Mouse (Mus musculus) small intestine, adult 2 months (tissue): Measurements from ENCODE around the gene Prox2.

Source experiments
- CTCF ChIP-seq: fragments of 200-500 bp; IDR thresholded peaks from 2 replicates; pipeline ENCODE4 v1.5.1; 2012; ENCODE audit warnings: low read depth, mild to moderate bottlenecking, control low read depth, inconsistent platforms, low read length, moderate library complexity, mixed read lengths; ENCODE audit not compliant: insufficient replicate concordance, insufficient read length; ENCODE audit errors: extremely low read depth
- POLR2A ChIP-seq: fragments of 200-500 bp; IDR thresholded peaks from 2 replicates; pipeline ENCODE4 v1.6.1; 2012; ENCODE audit warnings: low read depth, mild to moderate bottlenecking, control low read depth, inconsistent platforms, low read length, moderate library complexity

DNA sequence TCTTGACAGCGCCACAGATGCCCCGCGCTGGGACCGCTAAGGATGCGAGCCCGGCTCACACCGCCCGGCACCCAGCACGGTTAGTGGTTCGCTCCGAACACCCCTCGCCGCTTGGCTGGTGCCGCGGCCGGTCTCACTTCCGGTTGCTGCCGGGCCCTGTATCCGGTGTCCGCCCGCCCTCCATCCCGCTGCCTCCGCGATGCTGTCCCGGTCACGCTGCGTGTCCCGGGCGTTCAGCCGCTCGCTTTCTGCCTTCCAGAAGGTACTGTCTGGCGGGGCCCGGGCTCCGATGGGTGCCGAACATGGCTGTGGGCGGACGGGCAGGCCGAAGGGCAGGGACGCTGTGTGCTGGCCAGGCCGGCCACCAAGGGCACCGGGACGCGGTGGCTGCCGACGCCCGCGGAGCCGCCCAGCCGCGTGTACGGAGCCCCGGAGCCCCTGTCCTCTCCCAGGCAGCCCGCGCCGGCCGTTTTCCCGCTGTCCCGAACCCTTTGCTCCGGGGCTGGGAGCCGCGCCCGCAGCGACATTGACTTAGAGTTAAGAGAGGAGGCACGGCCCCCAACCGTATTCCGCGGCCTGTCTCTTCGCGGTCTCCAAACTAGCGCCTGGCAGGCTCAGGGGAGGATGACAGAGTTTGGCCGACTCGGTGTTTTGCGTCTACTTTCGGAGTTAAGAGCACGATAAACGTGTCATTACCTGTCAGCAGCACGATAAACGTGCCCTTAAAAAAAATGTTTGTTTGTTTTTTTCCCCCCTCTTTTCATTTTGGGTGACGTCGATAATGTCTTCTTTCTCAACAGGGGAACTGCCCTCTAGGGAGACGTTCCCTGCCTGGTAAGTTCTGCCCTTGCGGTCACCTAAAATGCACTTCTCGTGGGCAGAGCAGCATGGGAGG, at the start of gene Prox2, which contains the start of gene Dlst:
- TF ChIP-seq POLR2A (peak; percentile 42), CTCF (no peak)
